Mouse (Mus musculus) T-cell, adult 2 months (primary cell): Measurements from ENCODE around the gene Fstl3.

Experiments used
- DNase-seq: peaks from one replicate; pipeline ENCODE4 v3.0.0; 2022; ENCODE audit warnings: low spot score

Gene Fstl3

DNA sequence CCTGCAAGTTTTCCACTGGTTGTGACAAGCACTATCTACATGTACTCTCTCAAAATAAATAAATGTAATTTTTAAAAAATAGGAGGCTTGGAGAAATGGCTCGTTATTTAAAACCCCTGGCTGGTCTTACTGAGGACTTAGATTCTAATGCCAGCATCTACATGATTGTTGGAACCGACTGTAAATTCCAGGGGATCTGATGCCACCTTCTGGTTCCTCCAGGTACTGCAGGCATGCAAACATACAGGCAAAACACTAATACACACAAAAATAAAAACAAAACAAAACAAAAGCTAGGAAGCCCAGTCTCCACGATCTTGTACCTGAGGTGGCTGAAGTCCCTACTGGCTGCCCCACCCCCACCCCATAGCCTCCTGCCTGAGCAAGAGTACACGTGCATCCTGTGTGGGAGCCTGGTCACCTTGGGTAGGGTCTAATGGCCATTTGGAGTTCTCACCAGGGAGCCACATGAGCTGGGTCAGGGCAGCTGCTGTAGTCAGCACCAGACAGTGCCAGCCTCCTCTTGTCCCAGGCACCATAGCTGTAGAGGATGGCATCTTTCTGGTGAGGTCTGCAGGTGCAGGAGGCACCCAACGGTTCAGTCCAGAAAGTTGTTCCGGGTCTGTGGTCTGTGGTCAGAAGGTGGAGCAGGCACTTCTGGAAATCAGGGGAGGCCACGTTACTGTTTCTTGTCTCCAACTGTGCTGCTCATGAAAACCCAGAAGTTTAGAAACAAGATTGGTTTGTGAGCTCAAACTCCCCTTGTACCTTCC, 11.5 kb downstream of the Fstl3 start:
- peak; percentile 69 for DNase-seq

- DNase-seq = no peak
Observed at GRCm38 (mm10) chr10:79789581-79789980, 12.5 kb downstream of the Fstl3 start.

GRCm38 (mm10) chr10:79790861-79791260, 13.8 kb downstream of the Fstl3 start, which contains the start of gene Prss57:
Gene Prss57, minus strand, starts transcription at chr10:79790961.
- DNase-seq = no peak

DNA sequence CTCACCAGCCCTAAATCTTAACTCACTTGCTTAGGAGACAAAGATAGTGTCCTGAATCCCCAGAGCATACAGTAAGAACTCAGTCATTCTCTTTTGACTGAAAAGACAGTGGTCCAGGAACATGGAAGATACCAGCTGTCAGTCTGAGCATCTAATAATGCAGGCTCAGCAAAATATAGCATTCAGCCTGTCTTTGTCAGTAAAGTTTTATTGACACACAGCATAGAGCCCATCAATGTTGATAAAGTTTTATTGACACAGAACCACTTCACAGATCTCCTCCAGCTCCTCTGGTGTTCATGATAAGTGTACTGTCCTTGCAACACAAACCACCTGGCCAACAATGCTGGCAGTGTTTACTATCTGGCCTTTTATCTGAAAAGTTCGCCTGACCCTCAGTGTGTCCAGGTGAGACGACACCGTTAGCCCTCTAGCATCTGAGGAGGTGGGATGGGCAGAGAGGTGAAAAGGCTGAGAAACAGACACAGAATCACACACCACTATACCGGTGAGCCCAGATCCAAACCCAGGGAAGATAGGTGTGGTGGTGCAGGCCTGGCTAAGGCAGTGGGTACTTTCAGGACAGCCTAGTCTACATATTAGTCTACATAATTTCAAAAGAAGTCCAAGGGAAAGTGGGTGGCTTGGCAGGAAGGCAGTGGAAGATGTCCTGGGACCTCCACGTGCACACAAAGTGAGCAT, 15.4 kb downstream of the Fstl3 start:
- DNase-seq = no peak

- peak; percentile 67 for DNase-seq
Observed at GRCm38 (mm10) chr10:79793051-79793737, 16.1 kb downstream of the Fstl3 start, which contains the start of gene Palm. Gene Palm, plus strand, starts transcription at chr10:79793572.

DNA sequence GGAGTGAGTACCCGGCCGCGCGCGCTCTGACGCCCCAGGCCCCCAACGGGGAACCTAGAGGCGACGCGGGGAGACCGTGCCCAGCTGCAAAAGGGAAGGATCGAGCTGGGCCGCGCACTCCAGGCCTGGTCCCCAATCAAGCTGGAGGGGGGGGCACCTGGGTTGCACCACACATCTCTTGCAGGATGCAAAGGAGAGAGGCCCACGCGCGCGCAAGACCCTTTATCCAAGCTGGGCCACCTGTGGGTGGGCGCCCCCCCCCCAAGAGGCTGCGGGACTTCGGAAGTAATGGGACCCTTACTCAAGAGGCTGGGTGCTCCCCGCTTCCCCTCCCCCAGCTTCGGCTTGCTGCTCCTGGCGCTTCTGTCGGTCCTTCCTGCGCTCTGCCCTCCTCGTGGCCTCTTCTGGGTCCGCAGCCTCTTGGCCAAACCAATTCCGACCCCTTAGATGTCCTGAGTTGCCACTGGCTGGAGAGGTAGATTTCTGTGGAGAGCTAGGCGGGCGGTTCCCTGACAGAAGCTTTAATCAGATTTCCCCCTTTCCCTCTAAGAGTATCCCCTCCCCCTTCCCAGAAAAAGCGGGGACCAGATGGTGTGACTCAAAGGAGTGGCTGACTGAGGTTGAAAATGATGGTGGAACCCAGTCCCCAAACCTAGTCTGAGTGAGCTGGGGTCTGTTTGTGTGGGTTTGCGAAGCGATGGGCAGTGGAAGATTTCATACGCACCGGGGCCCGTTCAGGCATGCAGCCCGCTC, 16.8 kb downstream of the Fstl3 start:
- no peak for DNase-seq

- DNase-seq = no peak
Observed at GRCm38 (mm10) chr10:79794491-79794931, 17.4 kb downstream of the Fstl3 start.

DNA sequence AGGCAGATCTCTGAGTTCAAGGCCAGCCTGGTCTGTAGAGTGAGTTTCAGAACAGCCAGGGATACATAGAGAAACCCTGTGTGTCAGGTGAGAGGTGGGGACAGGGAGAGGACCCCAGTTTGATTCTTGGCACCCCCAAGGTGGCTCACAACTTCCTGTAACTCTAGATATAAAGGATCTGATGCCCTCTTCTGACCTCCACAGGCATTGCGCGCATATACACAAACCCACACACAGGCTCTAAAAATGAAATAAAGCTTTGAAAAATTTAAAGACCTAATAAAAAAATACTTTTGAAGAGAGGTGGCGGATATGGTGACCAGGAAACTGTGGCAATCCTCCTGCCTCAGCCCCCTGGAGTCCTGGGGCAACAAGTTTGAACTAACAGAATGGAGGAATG, 18.8 kb downstream of the Fstl3 start:
- DNase-seq = no peak

DNA sequence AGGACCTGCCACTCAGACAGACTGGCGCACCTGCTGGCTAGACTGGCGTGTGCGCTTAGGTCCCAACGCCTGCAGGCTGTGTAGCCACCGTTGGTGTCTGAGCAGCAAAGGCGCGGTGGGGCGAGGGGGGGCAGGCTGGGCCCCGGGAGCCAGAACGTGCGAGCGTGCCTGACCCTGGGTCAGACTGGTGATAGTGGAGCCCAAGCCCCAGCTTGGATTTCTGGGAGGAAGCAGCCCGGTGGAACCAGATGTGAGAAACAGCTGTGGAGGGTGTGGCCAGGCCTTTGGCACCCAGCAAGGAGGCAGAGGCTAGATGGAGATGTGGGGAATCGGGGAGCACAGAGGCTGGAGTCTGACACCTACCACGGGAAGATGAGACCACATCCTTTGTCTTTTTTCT, 20.3 kb downstream of the Fstl3 start:
- DNase-seq = no peak

DNA sequence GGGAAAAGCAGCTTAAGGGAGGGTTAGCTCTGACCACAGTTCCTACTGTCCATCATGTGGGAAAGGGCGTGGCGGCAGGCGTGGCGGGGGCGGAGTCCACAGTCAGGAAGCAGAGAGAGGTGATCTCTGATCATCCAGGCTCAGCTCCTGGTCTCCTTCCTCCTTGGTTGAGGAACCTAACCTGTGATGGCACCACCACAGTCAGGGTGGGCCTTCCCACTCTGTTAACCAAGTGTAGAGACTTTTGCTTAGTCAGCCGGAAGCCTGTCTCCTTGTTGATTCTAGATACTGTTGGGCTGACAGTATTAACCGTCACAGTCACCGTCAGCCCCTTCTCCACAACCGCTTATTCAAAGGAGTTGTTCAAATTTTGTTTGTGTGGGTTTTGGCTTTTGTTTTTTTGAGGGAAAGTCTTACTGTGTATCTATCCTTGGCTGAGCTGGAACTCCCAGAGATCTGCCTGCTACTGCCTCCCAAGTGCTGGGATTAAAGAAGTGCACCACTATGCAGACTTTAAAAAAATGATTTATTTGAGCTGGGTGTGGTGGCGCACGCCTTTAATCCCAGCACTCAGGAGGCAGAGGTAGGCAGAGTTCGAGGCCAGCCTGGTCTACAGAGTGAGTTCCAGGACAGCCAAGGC, 21.3 kb downstream of the Fstl3 start:
- no peak for DNase-seq

GRCm38 (mm10) chr10:79800508-79800907, 23.4 kb downstream of the Fstl3 start:
- DNase-seq = no peak

GRCm38 (mm10) chr10:79801837-79802236, 24.8 kb downstream of the Fstl3 start:
- DNase-seq = no peak

- DNase-seq = no peak
Observed at GRCm38 (mm10) chr10:79802331-79802971, 25.4 kb downstream of the Fstl3 start.

GRCm38 (mm10) chr10:79803716-79804323, 26.7 kb downstream of the Fstl3 start:
- no peak for DNase-seq

- DNase-seq = no peak
Observed at GRCm38 (mm10) chr10:79805636-79806035, 28.6 kb downstream of the Fstl3 start.

GRCm38 (mm10) chr10:79806331-79806730, 29.3 kb downstream of the Fstl3 start:
- no peak for DNase-seq

DNA sequence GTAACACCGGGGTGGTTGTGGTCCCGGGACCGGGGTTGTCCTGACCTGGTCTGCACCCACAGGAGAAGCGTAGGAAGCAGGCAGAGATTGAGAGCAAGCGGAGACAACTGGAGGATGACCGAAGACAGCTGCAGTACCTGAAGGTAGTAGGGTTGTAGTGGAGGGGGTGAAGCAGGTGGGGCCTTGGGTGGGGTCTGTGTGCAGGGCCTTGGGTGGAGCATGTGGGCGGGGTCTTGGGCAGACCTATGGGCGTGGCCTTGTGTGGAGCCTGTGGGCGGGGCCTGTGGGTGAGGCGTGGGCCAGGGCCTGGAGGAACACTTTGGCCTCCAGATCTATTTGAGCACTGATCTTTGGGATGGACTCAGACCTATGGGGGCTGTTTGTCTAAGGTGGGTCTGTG, 29.9 kb downstream of the Fstl3 start:
- DNase-seq = no peak

GRCm38 (mm10) chr10:79807826-79808225, 30.8 kb downstream of the Fstl3 start:
- DNase-seq = no peak

- no peak for DNase-seq
Observed at GRCm38 (mm10) chr10:79808728-79809127, 31.7 kb downstream of the Fstl3 start.
